Comparison of ENCODE assay signal across 8 mouse cellular contexts in the genomic region with DNA sequence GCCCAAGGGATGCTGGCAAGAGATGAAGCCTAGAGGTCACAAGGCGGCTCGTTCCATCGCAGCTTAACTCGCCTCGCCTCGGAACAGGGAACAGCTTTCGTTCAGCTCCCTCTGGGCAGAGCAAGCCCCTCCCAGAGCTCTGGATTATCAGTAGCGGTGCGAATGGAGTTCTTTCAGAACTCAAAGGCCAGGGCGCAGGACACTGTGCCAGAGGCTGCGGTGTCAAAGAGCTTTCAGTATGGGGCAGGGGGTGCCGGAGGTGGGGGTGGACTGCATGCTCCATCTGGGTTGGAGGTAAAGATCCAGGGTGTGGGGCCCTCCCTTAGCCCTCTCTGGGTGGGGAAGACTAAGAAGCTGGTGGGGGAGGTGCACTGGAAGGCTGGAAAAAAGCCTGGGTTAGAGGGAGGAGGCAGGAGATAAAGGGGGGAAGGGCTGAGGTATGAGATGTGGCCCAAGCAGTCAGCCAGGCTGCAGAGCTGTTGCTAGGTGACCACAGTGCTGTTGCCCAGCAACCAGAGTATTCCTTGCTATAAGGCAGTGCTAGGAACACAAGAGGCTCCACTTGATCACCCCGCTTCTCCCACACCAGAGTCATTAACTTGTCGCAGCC. TPM values are rescaled to one million over a fixed set of nuclear protein-coding genes. Genes with fewer than 3 reads are reported as not detected.
DNase-seq lines count a peak whose midpoint lies in the region; ATAC-seq and TF ChIP-seq lines count a peak whose summit lies in the region.

No protein-coding gene starts in this region.

- peaks cover 3% of the 10 kb centered on the region for H3K36me3 ChIP-seq in hindbrain, embryonic 16.5 days (ENCODE audit: control insufficient read depth, insufficient read depth, low read length)
- H3K36me3 ChIP-seq in midbrain, embryonic 13.5 days = peaks cover 4% of the 10 kb centered on the region
- no peaks in the 10 kb centered on the region for H3K36me3 ChIP-seq in stomach, postnatal 0 days (ENCODE audit: control insufficient read depth, insufficient read depth, low read length)

- peak; percentile 98 for ATAC-seq in hindbrain, embryonic 16.5 days
- ATAC-seq in midbrain, embryonic 13.5 days = peak; percentile 99
- ATAC-seq in stomach, postnatal 0 days (ENCODE audit: low FRiP score, low TSS enrichment) = peak; percentile 81
- ATAC-seq in granulocyte monocyte progenitor cell, adult 5-6 weeks (replicated peaks; ENCODE audit: poor library complexity, severe bottlenecking) = no peak

- TF ChIP-seq CTCF in left cerebral cortex, adult 2 months (IDR thresholded peaks at IDR 0.05) = no peak
- no peak for TF ChIP-seq CTCF in stomach, postnatal 0 days (IDR thresholded peaks at IDR 0.05; ENCODE audit: low read depth)

- peak overlapping the region; percentile 42 for H3K4me2 ChIP-seq in hindbrain, embryonic 16.5 days (ENCODE audit: low read length)
- H3K4me2 ChIP-seq in midbrain, embryonic 13.5 days (replicated peaks) = peak overlapping the region; percentile 60
- H3K4me2 ChIP-seq in stomach, postnatal 0 days (replicated peaks; ENCODE audit: low read depth) = peak overlapping the region; percentile 33

- H3K27me3 ChIP-seq in hindbrain, embryonic 16.5 days (replicated peaks; ENCODE audit: control insufficient read depth, insufficient read depth, low read length) = no peaks in the 10 kb centered on the region
- H3K27me3 ChIP-seq in midbrain, embryonic 13.5 days = no peaks in the 10 kb centered on the region
- no peaks in the 10 kb centered on the region for H3K27me3 ChIP-seq in stomach, postnatal 0 days (ENCODE audit: control insufficient read depth, insufficient read depth, low read length)

- intact Hi-C loops in left cerebral cortex, adult 2 months (cut with DNase I) = no loop called here

- 1% methylated on average over 14 of the region's 14 CpGs for WGBS in hindbrain, embryonic 16.5 days
- WGBS in midbrain, embryonic 13.5 days = under 1% methylated on average over 14 of the region's 14 CpGs
- WGBS in stomach, postnatal 0 days = 6% methylated on average over 14 of the region's 14 CpGs

- H3K9me3 ChIP-seq in hindbrain, embryonic 16.5 days (ENCODE audit: control insufficient read depth, low read length) = no peaks in the 10 kb centered on the region
- no peaks in the 10 kb centered on the region for H3K9me3 ChIP-seq in midbrain, embryonic 13.5 days
- no peaks in the 10 kb centered on the region for H3K9me3 ChIP-seq in stomach, postnatal 0 days (ENCODE audit: control insufficient read depth, low read length)

- H3K9ac ChIP-seq in hindbrain, embryonic 16.5 days (ENCODE audit: low read depth, low read length) = peak overlapping the region; percentile 47
- peak overlapping the region; percentile 57 for H3K9ac ChIP-seq in midbrain, embryonic 13.5 days (replicated peaks)
- H3K9ac ChIP-seq in stomach, postnatal 0 days (ENCODE audit: low read length) = 0 out of 2 replicates have a peak overlapping the region, but pooled peaks have one; percentile 23

- peak; percentile 95 for DNase-seq in ZHBTc4 (ENCODE audit: low read depth, low spot score)
- peak; percentile 63 to 73 for DNase-seq in cerebellum, postnatal 25 days
- DNase-seq in frontal cortex, postnatal 36 days (ENCODE audit: low spot score in 2 of 2) = peak; percentile 83 to 92
- DNase-seq in left cerebral cortex, adult 2 months (ENCODE audit: extremely low spot score in 1 of 2, low spot score in 2 of 2) = peak; percentile 79 to 83
- DNase-seq in stomach, postnatal 0 days (ENCODE audit: low spot score) = peak; percentile 68

- H3K4me3 ChIP-seq in hindbrain, embryonic 16.5 days (ENCODE audit: low read length) = peak overlapping the region; percentile 3; the same call in 1 of the 2 replicates
- H3K4me3 ChIP-seq in left cerebral cortex, adult 2 months = 0 out of 2 replicates have a peak overlapping the region, but pooled peaks have one; percentile 13
- peak overlapping the region; percentile 31 for H3K4me3 ChIP-seq in midbrain, embryonic 13.5 days (replicated peaks)
- H3K4me3 ChIP-seq in stomach, postnatal 0 days (ENCODE audit: low read depth, low read length) = no peak overlapping the region

- TF ChIP-seq EP300 in stomach, postnatal 0 days (optimal IDR thresholded peaks at IDR 0.05) = no peak

- peak overlapping the region; percentile 81 for H3K27ac ChIP-seq in hindbrain, embryonic 16.5 days (ENCODE audit: low read depth, low read length)
- peak overlapping the region; percentile 92 for H3K27ac ChIP-seq in left cerebral cortex, adult 2 months
- peak overlapping the region; percentile 98 for H3K27ac ChIP-seq in midbrain, embryonic 13.5 days
- peak overlapping the region; percentile 49 for H3K27ac ChIP-seq in stomach, postnatal 0 days (replicated peaks)

- peaks cover 28% of the 10 kb centered on the region for H3K4me1 ChIP-seq in hindbrain, embryonic 16.5 days (ENCODE audit: control insufficient read depth, insufficient read depth, low read depth, low read length)
- peaks cover 42% of the 10 kb centered on the region for H3K4me1 ChIP-seq in midbrain, embryonic 13.5 days (replicated peaks)
- no peaks in the 10 kb centered on the region; the same call in 1 of the 2 replicates for H3K4me1 ChIP-seq in stomach, postnatal 0 days (replicated peaks; ENCODE audit: control insufficient read depth, insufficient read depth)

RNA-seq across cellular contexts. Expression of gene Wdr6, which starts 9.1 kb away (rescaled TPM):
- polyA plus RNA-seq in hindbrain, embryonic 16.5 days (2015; fragmentation: Nextera tagmentation; extraction: Ambion mirVana) = 326 and 352 TPM in 2 replicates
- 100 to 1,000 TPM; 107 to 109 TPM for total RNA-seq in left cerebral cortex, adult 2 months (2021)
- polyA plus RNA-seq in midbrain, embryonic 13.5 days (2015; fragmentation: Nextera tagmentation; extraction: Ambion mirVana) = 364 and 380 TPM in 2 replicates
- 23.2 and 25.5 TPM in 2 replicates for polyA plus RNA-seq in stomach, postnatal 0 days (2015; fragmentation: Nextera tagmentation; extraction: Ambion mirVana)
- total RNA-seq in granulocyte monocyte progenitor cell, adult 5-6 weeks (2014; fragmentation: Nextera tagmentation) = 18.1 and 19.3 TPM in 2 replicates
- total RNA-seq in granulocyte monocyte progenitor cell, adult 5-6 weeks (2017) = 14.7 and 18.0 TPM in 2 replicates

RNA-seq across cellular contexts. Expression of gene P4htm, which starts 9.8 kb away (rescaled TPM):
- polyA plus RNA-seq in hindbrain, embryonic 16.5 days (2015; fragmentation: Nextera tagmentation; extraction: Ambion mirVana) = 40.1 and 40.2 TPM in 2 replicates
- total RNA-seq in left cerebral cortex, adult 2 months (2021) = 10 to 100 TPM; 83.8 to 93.6 TPM
- polyA plus RNA-seq in midbrain, embryonic 13.5 days (2015; fragmentation: Nextera tagmentation; extraction: Ambion mirVana) = 24.6 and 27.7 TPM in 2 replicates
- 3.7 and 4.4 TPM in 2 replicates for polyA plus RNA-seq in stomach, postnatal 0 days (2015; fragmentation: Nextera tagmentation; extraction: Ambion mirVana)
- total RNA-seq in granulocyte monocyte progenitor cell, adult 5-6 weeks (2014; fragmentation: Nextera tagmentation) = 2.0 and 2.3 TPM in 2 replicates
- total RNA-seq in granulocyte monocyte progenitor cell, adult 5-6 weeks (2017) = 0.43 TPM in 1 of 2 replicates, not detected in the other

RNA-seq across cellular contexts. Expression of gene Dalrd3, which starts 18.0 kb away (rescaled TPM):
- 328 and 331 TPM in 2 replicates for polyA plus RNA-seq in hindbrain, embryonic 16.5 days (2015; fragmentation: Nextera tagmentation; extraction: Ambion mirVana)
- total RNA-seq in left cerebral cortex, adult 2 months (2021) = 10 to 100 TPM; 93.1 to 94.2 TPM
- polyA plus RNA-seq in midbrain, embryonic 13.5 days (2015; fragmentation: Nextera tagmentation; extraction: Ambion mirVana) = 321 and 345 TPM in 2 replicates
- polyA plus RNA-seq in stomach, postnatal 0 days (2015; fragmentation: Nextera tagmentation; extraction: Ambion mirVana) = 44.9 and 50.5 TPM in 2 replicates
- 91.3 and 111 TPM in 2 replicates for total RNA-seq in granulocyte monocyte progenitor cell, adult 5-6 weeks (2014; fragmentation: Nextera tagmentation)
- 38.1 and 45.2 TPM in 2 replicates for total RNA-seq in granulocyte monocyte progenitor cell, adult 5-6 weeks (2017)

RNA-seq across cellular contexts. Expression of gene Ndufaf3, which starts 20.4 kb away (rescaled TPM):
- 71.8 and 78.2 TPM in 2 replicates for polyA plus RNA-seq in hindbrain, embryonic 16.5 days (2015; fragmentation: Nextera tagmentation; extraction: Ambion mirVana)
- total RNA-seq in left cerebral cortex, adult 2 months (2021) = 10 to 100 TPM; 59.6 to 64.8 TPM
- polyA plus RNA-seq in midbrain, embryonic 13.5 days (2015; fragmentation: Nextera tagmentation; extraction: Ambion mirVana) = 73.7 and 79.2 TPM in 2 replicates
- polyA plus RNA-seq in stomach, postnatal 0 days (2015; fragmentation: Nextera tagmentation; extraction: Ambion mirVana) = 40.4 and 42.4 TPM in 2 replicates
- 39.4 and 44.0 TPM in 2 replicates for total RNA-seq in granulocyte monocyte progenitor cell, adult 5-6 weeks (2014; fragmentation: Nextera tagmentation)
- total RNA-seq in granulocyte monocyte progenitor cell, adult 5-6 weeks (2017) = 17.3 and 17.8 TPM in 2 replicates

RNA-seq across cellular contexts. Expression of gene Impdh2, which starts 27.6 kb away (rescaled TPM):
- polyA plus RNA-seq in hindbrain, embryonic 16.5 days (2015; fragmentation: Nextera tagmentation; extraction: Ambion mirVana) = 101 and 110 TPM in 2 replicates
- 10 to 100 TPM; 53.5 to 54.1 TPM for total RNA-seq in left cerebral cortex, adult 2 months (2021)
- 108 and 115 TPM in 2 replicates for polyA plus RNA-seq in midbrain, embryonic 13.5 days (2015; fragmentation: Nextera tagmentation; extraction: Ambion mirVana)
- 67.1 and 70.6 TPM in 2 replicates for polyA plus RNA-seq in stomach, postnatal 0 days (2015; fragmentation: Nextera tagmentation; extraction: Ambion mirVana)
- 294 and 388 TPM in 2 replicates for total RNA-seq in granulocyte monocyte progenitor cell, adult 5-6 weeks (2014; fragmentation: Nextera tagmentation)
- total RNA-seq in granulocyte monocyte progenitor cell, adult 5-6 weeks (2017) = 284 and 334 TPM in 2 replicates

Comparison
In these comparisons a context has a peak if more than half of its experiments do, and no peak if none do; other contexts are left out.
1. RNA of gene Wdr6, which starts 9.1 kb away (polyA plus RNA-seq): 364 to 380 TPM in midbrain, embryonic 13.5 days and 326 to 352 TPM in hindbrain, embryonic 16.5 days; 23.2 to 25.5 TPM in stomach, postnatal 0 days; every median in the first group is over 10 times any median in the second.
2. Peak in every context shown above with its lines, with median percentiles within 50 percentile points of each other: DNase-seq, H3K27ac ChIP-seq, H3K4me2 ChIP-seq and H3K9ac ChIP-seq.